Mouse (Mus musculus) brain, embryonic 14.5 days (tissue): ENCODE results near the gene Nrxn1. TPM values are rescaled to one million over a fixed set of nuclear protein-coding genes. Genes with fewer than 3 reads are reported as not detected.

Source experiments
- DNase-seq: peaks from one replicate; pipeline ENCODE4 v3.0.0-alpha.2; 2011; ENCODE audit warnings: low read depth
- CTCF ChIP-seq: fragments of 200-500 bp; IDR thresholded peaks from 2 replicates; pipeline ENCODE4 v1.5.1; 2012; ENCODE audit warnings: inconsistent platforms, mild to moderate bottlenecking, moderate library complexity, borderline replicate concordance; ENCODE audit not compliant: insufficient read depth, insufficient read length; ENCODE audit errors: extremely low read depth
- POLR2A ChIP-seq: fragments of 200-500 bp; IDR thresholded peaks from 2 replicates; pipeline ENCODE4 v1.6.1; 2012; ENCODE audit warnings: mild to moderate bottlenecking, inconsistent platforms, borderline replicate concordance; ENCODE audit not compliant: poor library complexity, insufficient read depth, insufficient read length, severe bottlenecking; ENCODE audit errors: extremely low read depth
- polyA plus RNA-seq: library from polyadenylated mRNA; depleted of rRNA; stranded (reverse); fragments of >200 nt; gene quantifications from 2 replicates; pipeline ENCODE4 v1.2.3, GENCODE M21; 2012

The Nrxn1 gene
- polyA plus RNA-seq, 1 experiment: 123 TPM

DNA sequence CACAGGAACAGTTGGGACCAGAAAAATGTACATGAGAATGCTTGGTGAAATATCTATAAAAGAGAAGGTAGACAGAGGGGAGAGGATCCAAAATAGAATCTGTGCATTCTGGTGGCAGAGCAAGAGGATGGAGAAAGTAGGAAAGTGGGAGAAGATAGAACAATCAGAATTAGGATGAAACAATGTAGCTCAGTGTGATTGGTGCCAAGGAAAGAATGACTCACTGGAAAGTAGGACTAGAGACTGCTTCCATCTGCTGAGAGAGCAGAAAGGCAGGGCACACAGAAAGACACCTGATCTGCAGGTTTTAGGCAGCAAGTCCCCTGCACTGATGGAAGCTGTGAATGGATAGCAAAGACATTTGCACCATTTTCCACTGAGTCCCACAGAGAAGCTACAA lies 657.0 kb downstream of the Nrxn1 start:
- TF ChIP-seq POLR2A: no peak
- DNase-seq: no peak

DNA sequence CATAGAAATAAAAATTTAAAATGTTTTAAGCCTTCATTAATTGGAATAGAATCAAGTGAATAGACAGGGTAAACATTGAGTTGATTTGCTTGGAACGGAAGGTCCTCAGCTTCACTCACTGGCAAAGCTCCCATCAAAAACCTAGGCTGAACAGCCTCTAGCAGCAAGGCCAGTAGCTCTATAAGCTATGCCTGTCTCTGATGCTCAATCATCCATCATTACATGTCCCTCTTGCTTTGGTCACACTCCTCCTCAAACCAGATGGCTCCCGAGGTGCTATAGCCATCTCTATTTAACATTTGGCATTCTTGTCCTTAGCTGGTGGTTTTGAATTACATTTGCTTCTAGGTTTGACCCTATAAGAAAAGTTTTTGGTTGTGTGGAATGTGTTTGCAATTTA lies 657.5 kb downstream of the Nrxn1 start:
- TF ChIP-seq POLR2A (no peak), CTCF (no peak)
- no peak for DNase-seq

DNA sequence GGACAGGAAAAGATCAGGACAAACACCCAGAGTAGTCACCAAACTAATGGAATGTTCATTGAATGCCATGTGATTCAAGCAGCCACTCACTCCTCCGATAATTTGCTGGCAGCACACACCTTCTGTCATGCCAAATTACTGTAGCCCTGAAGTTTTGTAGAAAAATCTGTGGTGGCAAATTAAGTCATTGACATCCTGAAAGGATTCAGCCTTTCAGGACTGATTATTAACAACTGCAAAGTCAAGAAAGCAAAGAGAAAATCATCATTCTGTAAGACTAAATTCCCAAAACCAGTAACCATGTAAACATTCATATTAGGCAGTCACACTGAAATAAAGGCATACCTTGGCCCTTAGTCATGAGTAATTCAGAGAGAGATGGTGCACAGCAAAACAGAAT lies 662.7 kb downstream of the Nrxn1 start:
- TF ChIP-seq POLR2A (no peak), CTCF (no peak)
- DNase-seq: no peak

DNA sequence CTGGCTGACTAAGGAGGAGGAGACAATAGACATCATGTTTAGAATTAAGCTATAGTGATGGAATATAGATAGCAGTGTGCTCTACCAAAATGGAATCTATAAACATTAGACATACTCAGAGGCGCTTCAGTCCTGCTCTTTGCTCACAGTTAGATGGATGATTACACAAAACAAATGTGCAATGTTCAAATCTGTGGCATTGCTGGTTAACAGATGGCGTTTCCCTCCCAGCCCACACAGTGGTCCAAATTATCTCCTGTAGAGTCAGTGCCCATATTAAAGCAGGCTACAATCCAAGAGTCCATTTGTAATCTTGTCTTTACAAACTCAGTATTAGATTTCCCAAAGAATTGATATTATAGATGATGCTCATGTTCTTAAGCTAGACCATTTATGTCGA lies 666.9 kb downstream of the Nrxn1 start:
- no peak for DNase-seq
- TF ChIP-seq POLR2A (no peak), CTCF (no peak)

GRCm38 (mm10) chr17:90422591-90422990 lies 670.3 kb downstream of the Nrxn1 start:
- no peak for DNase-seq
- TF ChIP-seq CTCF: no peak
- TF ChIP-seq POLR2A: no peak

GRCm38 (mm10) chr17:90420757-90421156 lies 672.1 kb downstream of the Nrxn1 start:
- no peak for DNase-seq
- TF ChIP-seq POLR2A (no peak), CTCF (no peak)

DNA sequence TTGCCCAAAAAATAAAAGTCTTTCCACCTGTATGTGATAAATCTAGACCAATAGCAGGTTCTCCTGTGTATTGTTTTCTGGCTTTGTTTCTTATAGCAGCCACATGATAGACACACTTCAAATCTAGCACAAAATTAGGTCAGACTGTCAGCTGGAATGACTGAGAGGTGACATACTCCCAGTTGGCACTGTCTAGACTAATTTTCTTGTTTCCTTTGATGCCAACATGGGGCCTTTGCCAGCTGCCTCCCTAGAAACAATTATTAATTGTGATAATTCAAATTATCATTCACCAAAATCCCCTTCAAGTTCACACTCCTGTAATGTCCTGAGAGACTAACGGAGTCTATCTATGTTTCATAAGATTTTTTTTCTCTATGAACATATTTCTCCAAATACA lies 673.3 kb downstream of the Nrxn1 start:
- no peak for TF ChIP-seq CTCF
- TF ChIP-seq POLR2A: no peak
- peak; percentile 38 for DNase-seq

- peak; percentile 45 for DNase-seq
- TF ChIP-seq CTCF (no peak), POLR2A (no peak)
Measured at GRCm38 (mm10) chr17:90396357-90396756, 696.5 kb downstream of the Nrxn1 start.

DNA sequence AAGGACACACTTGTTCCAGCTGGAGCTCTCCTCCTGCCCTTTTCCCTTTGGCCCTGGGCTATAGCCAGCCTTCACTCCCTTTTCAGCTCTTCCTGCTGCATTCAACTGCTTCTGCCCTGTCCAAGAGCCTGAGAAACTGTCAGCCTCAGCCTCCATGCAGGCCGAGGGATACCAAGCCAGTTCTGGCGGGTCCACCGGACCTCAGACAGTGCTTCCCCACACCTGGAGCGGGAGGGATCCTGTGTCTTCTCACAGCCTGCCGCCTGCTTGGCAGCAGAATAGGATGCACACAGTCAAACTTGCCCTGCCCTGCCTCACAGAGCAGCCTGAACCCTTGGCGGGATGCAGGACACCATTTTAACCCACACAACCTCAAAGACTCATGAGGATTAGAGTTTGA lies 698.3 kb downstream of the Nrxn1 start:
- DNase-seq: no peak
- TF ChIP-seq POLR2A (no peak), CTCF (no peak)

GRCm38 (mm10) chr17:90392751-90393150 lies 700.1 kb downstream of the Nrxn1 start:
- TF ChIP-seq POLR2A (no peak), CTCF (no peak)
- no peak for DNase-seq

DNA sequence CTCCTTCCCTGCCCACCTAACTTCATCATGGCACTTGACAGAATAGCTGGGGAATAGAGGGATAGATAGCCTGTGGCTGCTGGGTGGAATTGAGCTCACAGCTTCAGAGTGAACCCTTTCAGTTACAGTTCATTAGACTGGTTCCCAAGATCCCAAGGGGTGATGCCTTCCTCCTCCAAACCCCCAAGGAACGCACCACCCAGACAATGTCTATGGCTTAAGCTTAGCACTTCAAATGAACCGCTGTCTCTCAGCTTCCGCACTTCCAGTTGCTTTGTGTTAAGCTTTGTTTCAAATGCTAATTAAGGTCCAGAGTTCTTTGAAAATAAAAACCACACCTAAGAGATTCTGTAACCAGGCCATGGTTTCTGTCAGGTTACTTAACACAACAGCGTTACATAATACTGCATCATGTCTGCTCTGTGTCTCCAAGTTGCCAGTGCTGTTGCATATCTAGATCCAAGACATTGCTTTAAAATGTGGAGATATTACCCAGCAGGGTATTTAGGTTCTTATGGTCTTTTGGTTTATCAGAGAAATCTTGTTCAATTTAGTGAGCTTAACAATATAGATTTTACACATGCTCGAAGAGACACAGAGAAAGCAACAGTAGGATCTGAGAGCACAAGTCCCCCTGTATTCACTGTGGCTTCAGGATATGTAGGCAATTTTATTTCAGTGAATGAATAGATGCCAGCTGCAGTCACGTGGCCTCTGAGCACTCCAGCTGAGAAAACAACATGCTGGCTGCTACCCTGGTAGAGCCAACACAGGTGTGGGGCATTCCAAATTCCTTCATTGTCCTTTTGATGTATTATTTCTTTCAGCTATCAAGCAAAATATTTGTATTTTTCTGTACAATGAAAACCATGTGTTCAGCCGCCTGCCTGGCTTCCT lies 702.3 kb downstream of the Nrxn1 start:
- DNase-seq: peak; percentile 76
- TF ChIP-seq CTCF: no peak
- no peak for TF ChIP-seq POLR2A

GRCm38 (mm10) chr17:90384856-90385255 lies 708.0 kb downstream of the Nrxn1 start:
- DNase-seq: peak; percentile 36
- no peak for TF ChIP-seq CTCF
- TF ChIP-seq POLR2A: no peak
